Mouse (Mus musculus): ENCODE measurements around the gene Kcnf1.

DNA sequence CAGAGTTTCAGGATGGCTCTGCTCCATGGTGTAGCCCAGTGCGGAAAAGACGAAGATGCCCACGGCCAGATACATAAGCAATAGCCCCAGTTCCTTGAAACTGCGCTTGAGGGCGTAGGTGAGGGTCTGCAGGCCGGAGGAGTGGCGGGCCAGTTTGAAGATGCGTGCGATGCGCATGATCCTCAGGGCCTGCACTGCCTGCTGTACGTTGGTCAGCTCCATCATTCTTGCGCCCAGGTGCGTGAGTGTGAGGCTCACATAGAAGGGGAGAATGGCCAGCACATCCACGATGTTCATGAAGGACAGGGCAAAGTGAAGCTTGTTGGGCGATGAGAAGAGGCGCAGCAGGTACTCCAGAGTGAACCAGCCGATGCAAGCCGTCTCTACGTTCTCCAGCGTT lies 1.6 kb downstream of the Kcnf1 start:
- TF ChIP-seq CTCF (IDR thresholded peaks at IDR 0.05; ENCODE audit: low read depth, low read length) = no peak
- TF ChIP-seq POLR2A (IDR thresholded peaks at IDR 0.05; ENCODE audit: extremely low read depth, insufficient read depth, low read length) = no peak

Data from liver, adult 2 months (tissue).